Mouse (Mus musculus): ENCODE data around the gene Klhl26.

DNA sequence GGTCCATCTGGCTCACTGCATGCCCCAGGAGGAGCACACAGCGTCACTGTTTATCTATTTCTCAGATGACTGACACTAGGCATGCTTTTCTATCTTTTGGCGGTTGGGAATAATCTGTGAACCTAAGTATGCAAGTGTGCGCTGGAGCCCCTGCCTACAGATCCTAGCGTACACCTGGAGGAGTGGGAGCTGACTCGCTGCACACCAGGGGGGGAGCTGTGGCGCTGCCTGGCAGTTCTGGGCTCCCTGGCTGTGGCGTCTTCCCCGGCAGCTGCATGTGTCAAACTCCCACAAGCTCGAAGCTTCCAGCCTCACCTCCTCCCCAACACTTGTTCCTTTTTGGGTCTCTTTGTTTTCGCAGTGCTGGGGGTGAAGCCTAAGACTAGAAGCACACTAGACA lies 58.9 kb downstream of the Klhl26 start:
- TF ChIP-seq CTCF (conservative IDR thresholded peaks at IDR 0.05; ENCODE audit: low read length) (no peak), POU5F1 (IDR thresholded peaks at IDR 0.05; ENCODE audit: borderline replicate concordance, low read length) (no peak)
